Mouse (Mus musculus) kidney, postnatal 0 days (tissue): ENCODE results near the gene Tgif1. TPM values are rescaled to one million over a fixed set of nuclear protein-coding genes. Genes with fewer than 3 reads are reported as not detected.

Experiments used
- ATAC-seq: fragments of 200-750 bp; cut with Nextera tagmentation; replicated peaks from 2 replicates; pipeline ENCODE4 v1.8.0; 2017; ENCODE audit warnings: low read depth, moderate number of reproducible peaks, moderate TSS enrichment, moderate library complexity; ENCODE audit not compliant: low FRiP score
- DNase-seq: peaks from one replicate; pipeline ENCODE4 v3.0.0-alpha.2; 2016; ENCODE audit warnings: low spot score
- H3K27ac ChIP-seq: fragments of 300-500 bp; sonication (generic); 2 replicates; pipeline ENCODE4 v1.5.1; 2014; ENCODE audit warnings: mild to moderate bottlenecking
- H3K27me3 ChIP-seq: fragments of 300-500 bp; sonication (generic); 2 replicates; pipeline ENCODE4 v1.6.1; 2014; ENCODE audit warnings: low read length, mixed read lengths; ENCODE audit not compliant: insufficient read depth
- H3K36me3 ChIP-seq: fragments of 300-500 bp; sonication (generic); 2 replicates; pipeline ENCODE4 v1.6.1; 2014; ENCODE audit warnings: low read length, mixed read lengths; ENCODE audit not compliant: insufficient read depth
- H3K4me1 ChIP-seq: fragments of 300-500 bp; sonication (generic); replicated peaks from 2 replicates; pipeline ENCODE4 v1.6.1; 2014; ENCODE audit warnings: antibody characterized with exemption, low read length, mixed read lengths; ENCODE audit not compliant: insufficient read depth
- H3K4me2 ChIP-seq: fragments of 300-500 bp; sonication (generic); 2 replicates; pipeline ENCODE4 v1.6.1; 2014; ENCODE audit warnings: mild to moderate bottlenecking, low read length, moderate library complexity, mixed read lengths
- H3K4me3 ChIP-seq: fragments of 300-500 bp; sonication (generic); replicated peaks from 2 replicates; pipeline ENCODE4 v1.5.1; 2014; ENCODE audit warnings: low read depth, low read length
- H3K9ac ChIP-seq: fragments of 300-500 bp; sonication (generic); 2 replicates; pipeline ENCODE4 v1.6.1; 2014; ENCODE audit warnings: low read depth, low read length
- H3K9me3 ChIP-seq: fragments of 300-500 bp; sonication (generic); replicated peaks from 2 replicates; pipeline ENCODE4 v1.6.1; 2016; ENCODE audit warnings: low read length, inconsistent platforms, mixed read lengths
- CTCF ChIP-seq: IDR thresholded peaks from 2 replicates; pipeline ENCODE4 v1.5.1; 2016; ENCODE audit warnings: antibody characterized with exemption, low read depth, mild to moderate bottlenecking, moderate library complexity
- WGBS: fragments of 180-500 bp; shearing (Covaris S2); extraction: QIAGEN DNeasy Blood & Tissue Kit; methylation state at CpG from one replicate; pipeline ENCODE4 v1.1.7; 2014; 5-methylcytosine and 5-hydroxymethylcytosine counted together
- polyA plus RNA-seq: library from polyadenylated mRNA; unstranded; fragments of >200 nt; fragmentation: Nextera tagmentation; extraction: Ambion mirVana; gene quantifications from 2 replicates; pipeline ENCODE4 v1.2.1, GENCODE M21; 2015

The Tgif1 gene
- polyA plus RNA-seq, 1 experiment from 2014 or later, result 74.9 TPM

GRCm38 (mm10) chr17:70826227-70826626 lies 27.1 kb downstream of the Tgif1 start:
- H3K36me3 ChIP-seq, result no peaks in the 10 kb centered on the region
- no peak overlapping the region for H3K27ac ChIP-seq
- H3K4me3 ChIP-seq, result no peak overlapping the region
- no peaks in the 10 kb centered on the region for H3K4me1 ChIP-seq
- 83% methylated on average over 12 of the region's 12 CpGs for WGBS
- no peak overlapping the region for H3K4me2 ChIP-seq
- no peak for TF ChIP-seq CTCF
- no peaks in the 10 kb centered on the region for H3K27me3 ChIP-seq
- ATAC-seq, result no peak
- DNase-seq, result no peak
- H3K9ac ChIP-seq, result no peak overlapping the region
- no peaks in the 10 kb centered on the region for H3K9me3 ChIP-seq

GRCm38 (mm10) chr17:70823083-70823482 lies 30.3 kb downstream of the Tgif1 start:
- DNase-seq (no peak), ATAC-seq (no peak)
- Histone ChIP-seq H3K4me3 (no peak overlapping the region), H3K9me3 (no peaks in the 10 kb centered on the region), H3K27ac (no peak overlapping the region), H3K27me3 (peaks cover 3% of the 10 kb centered on the region; the same call in 1 of the 2 replicates), H3K9ac (no peak overlapping the region), H3K4me2 (no peak overlapping the region), H3K4me1 (no peaks in the 10 kb centered on the region), H3K36me3 (no peaks in the 10 kb centered on the region)
- WGBS, result 82% methylated on average over 8 of the region's 8 CpGs
- no peak for TF ChIP-seq CTCF

- Histone ChIP-seq H3K27me3 (peaks cover 3% of the 10 kb centered on the region; the same call in 1 of the 2 replicates), H3K36me3 (no peaks in the 10 kb centered on the region), H3K4me1 (no peaks in the 10 kb centered on the region), H3K4me3 (peak overlapping the region; percentile 37), H3K27ac (no peak overlapping the region), H3K4me2 (peak overlapping the region; percentile 78), H3K9me3 (no peaks in the 10 kb centered on the region), H3K9ac (peak overlapping the region; percentile 44)
- DNase-seq (peak; percentile 27), ATAC-seq (peak; percentile 36; the same call in 1 of the 2 replicates)
- WGBS, result 4% methylated on average over 51 of the region's 51 CpGs
- TF ChIP-seq CTCF, result no peak
These were observed 35.4 kb downstream of the Tgif1 start for GRCm38 (mm10) chr17:70817862-70818451.

- H3K36me3 ChIP-seq, result no peaks in the 10 kb centered on the region
- H3K9ac ChIP-seq, result no peak overlapping the region
- no peak overlapping the region for H3K4me3 ChIP-seq
- H3K27ac ChIP-seq, result no peak overlapping the region
- H3K9me3 ChIP-seq, result no peaks in the 10 kb centered on the region
- no peak overlapping the region for H3K4me2 ChIP-seq
- DNase-seq, result no peak
- WGBS, result 84% methylated on average over 8 of the region's 8 CpGs
- H3K27me3 ChIP-seq, result no peaks in the 10 kb centered on the region; the same call in 1 of the 2 replicates
- no peak for TF ChIP-seq CTCF
- no peaks in the 10 kb centered on the region for H3K4me1 ChIP-seq
- ATAC-seq, result no peak
These were observed 38.3 kb downstream of the Tgif1 start for GRCm38 (mm10) chr17:70815001-70815400.

- H3K9ac ChIP-seq, result no peak overlapping the region
- H3K4me3 ChIP-seq, result no peak overlapping the region
- H3K9me3 ChIP-seq, result no peaks in the 10 kb centered on the region
- ATAC-seq (peak; percentile 65; the same call in 1 of the 2 replicates), DNase-seq (no peak)
- H3K4me2 ChIP-seq, result no peak overlapping the region
- H3K4me1 ChIP-seq, result no peaks in the 10 kb centered on the region
- H3K27ac ChIP-seq, result no peak overlapping the region
- no peaks in the 10 kb centered on the region for H3K27me3 ChIP-seq
- 54% methylated on average over 5 of the region's 5 CpGs for WGBS
- no peaks in the 10 kb centered on the region for H3K36me3 ChIP-seq
- no peak for TF ChIP-seq CTCF
These were observed 42.6 kb downstream of the Tgif1 start for GRCm38 (mm10) chr17:70810795-70811194.

- DNase-seq (no peak), ATAC-seq (no peak)
- Histone ChIP-seq H3K27me3 (no peaks in the 10 kb centered on the region), H3K4me3 (no peak overlapping the region), H3K27ac (peak overlapping the region; percentile 57; the same call in 1 of the 2 replicates), H3K36me3 (no peaks in the 10 kb centered on the region), H3K4me2 (no peak overlapping the region), H3K4me1 (no peaks in the 10 kb centered on the region), H3K9ac (no peak overlapping the region), H3K9me3 (no peaks in the 10 kb centered on the region)
- 36% methylated on average over 3 of the region's 3 CpGs for WGBS
- TF ChIP-seq CTCF, result no peak
These were observed 43.6 kb downstream of the Tgif1 start for GRCm38 (mm10) chr17:70809776-70810175.

GRCm38 (mm10) chr17:70808837-70809236 lies 44.5 kb downstream of the Tgif1 start:
- no peak for ATAC-seq
- H3K4me2 ChIP-seq, result 0 out of 2 replicates have a peak overlapping the region, but pooled peaks have one; percentile 23

More at GRCm38 (mm10) chr17:70808837-70809236, 44.5 kb downstream of the Tgif1 start:
- Histone ChIP-seq H3K4me1 (no peaks in the 10 kb centered on the region), H3K4me3 (no peak overlapping the region), H3K27me3 (no peaks in the 10 kb centered on the region), H3K9ac (no peak overlapping the region), H3K36me3 (no peaks in the 10 kb centered on the region), H3K27ac (no peak overlapping the region), H3K9me3 (no peaks in the 10 kb centered on the region)
- WGBS, result 42% methylated on average over 14 of the region's 14 CpGs
- peak; percentile 36 for DNase-seq
- no peak for TF ChIP-seq CTCF
